Mouse (Mus musculus) stomach, embryonic 15.5 days (tissue): ENCODE measurements at regions not wholly inside any gene's neighbourhood (a gene's known extent, or its start where the extent isn't known, plus 50 kb on each side); places are given as distances from the start of the nearest gene placed in this dataset.
"Not testable (repeated sequence)": the region's sequence is repeated elsewhere in the genome, so short reads cannot be mapped to it uniquely, and the experiment has no call there.

Experiments used
- ATAC-seq: fragments of 200-750 bp; cut with Nextera tagmentation; 2 replicates; pipeline ENCODE4 v1.8.0; 2017; ENCODE audit warnings: low read depth, moderate number of reproducible peaks, moderate TSS enrichment; ENCODE audit not compliant: insufficient read depth, low FRiP score
- H3K27ac ChIP-seq: fragments of 300-500 bp; sonication (generic); 2 replicates; pipeline ENCODE4 v1.5.1; 2015; ENCODE audit warnings: mild to moderate bottlenecking, inconsistent platforms
- H3K27me3 ChIP-seq: fragments of 300-500 bp; sonication (generic); replicated peaks from 2 replicates; pipeline ENCODE4 v1.6.1; 2015; ENCODE audit warnings: inconsistent platforms
- H3K36me3 ChIP-seq: fragments of 300-500 bp; sonication (generic); 2 replicates; pipeline ENCODE4 v1.6.1; 2015; ENCODE audit warnings: inconsistent platforms
- H3K4me1 ChIP-seq: fragments of 300-500 bp; sonication (generic); 2 replicates; pipeline ENCODE4 v1.6.1; 2015; ENCODE audit warnings: inconsistent platforms
- H3K4me2 ChIP-seq: fragments of 300-500 bp; sonication (generic); 2 replicates; pipeline ENCODE4 v1.6.1; 2015; ENCODE audit warnings: mild to moderate bottlenecking, inconsistent platforms
- H3K4me3 ChIP-seq: fragments of 300-500 bp; sonication (generic); replicated peaks from 2 replicates; pipeline ENCODE4 v1.5.1; 2015; ENCODE audit warnings: inconsistent platforms
- H3K9ac ChIP-seq: fragments of 300-500 bp; sonication (generic); 2 replicates; pipeline ENCODE4 v1.6.1; 2015; ENCODE audit warnings: inconsistent platforms
- H3K9me3 ChIP-seq: fragments of 300-500 bp; sonication (generic); 2 replicates; pipeline ENCODE4 v1.6.1; 2016; ENCODE audit warnings: inconsistent platforms
- WGBS: fragments of 180-500 bp; shearing (Covaris S2); methylation state at CpG from one replicate; pipeline ENCODE4 v1.1.7; 2015; 5-methylcytosine and 5-hydroxymethylcytosine counted together

DNA sequence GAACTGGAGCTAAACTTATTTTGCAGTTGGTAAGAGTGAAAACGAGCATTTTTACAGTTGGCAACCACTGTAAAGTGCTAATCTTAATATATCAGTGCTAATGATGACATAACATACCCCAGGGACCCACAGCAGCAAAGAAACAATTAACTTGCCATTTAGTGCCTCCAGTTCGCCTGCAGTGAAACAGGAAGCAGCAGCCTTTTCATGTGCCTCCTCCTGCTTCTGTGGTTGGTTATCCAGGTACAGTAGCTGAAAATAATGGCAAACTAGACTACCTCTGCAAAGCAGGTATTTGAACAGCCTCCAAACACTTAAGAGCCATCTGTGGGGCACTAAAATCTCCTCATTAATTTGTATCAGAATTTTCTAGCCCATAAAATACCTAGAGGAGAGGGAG, 584.8 kb upstream of the Pfkp start:
- Histone ChIP-seq H3K4me3 (no peak overlapping the region), H3K9me3 (no peaks in the 10 kb centered on the region), H3K4me1 (no peaks in the 10 kb centered on the region), H3K9ac (no peak overlapping the region), H3K4me2 (no peak overlapping the region), H3K27ac (no peak overlapping the region), H3K36me3 (no peaks in the 10 kb centered on the region), H3K27me3 (no peaks in the 10 kb centered on the region)
- 40% methylated on average over 2 of the region's 2 CpGs for WGBS
- ATAC-seq = no peak

DNA sequence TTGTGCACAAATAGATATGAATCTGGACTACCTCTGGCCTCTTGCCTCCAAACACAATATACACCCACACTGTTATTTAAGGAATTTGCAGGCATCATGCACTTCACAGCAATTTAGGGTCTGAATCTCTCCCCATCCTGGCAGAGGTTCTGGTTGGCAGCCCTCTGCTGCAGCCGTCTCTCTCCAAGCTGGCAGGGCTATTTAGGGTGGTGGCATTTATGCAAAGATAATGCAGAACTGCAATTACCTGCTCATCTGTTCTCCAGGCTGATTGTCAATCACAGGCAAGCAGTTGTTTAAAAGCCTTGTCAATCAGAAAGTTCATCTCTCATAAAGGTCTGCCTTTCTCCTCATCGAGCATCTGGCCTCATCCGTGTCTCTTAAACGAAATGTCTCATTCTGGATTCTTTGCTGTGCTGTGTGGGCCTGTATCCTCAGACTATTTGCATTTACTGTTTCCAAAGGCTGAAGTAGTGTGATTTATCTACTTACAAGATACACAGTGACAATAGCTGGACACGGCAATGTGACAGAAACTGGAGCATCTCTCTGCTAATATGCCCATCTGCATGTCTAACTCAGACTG, 558.1 kb upstream of the Pfkp start:
- H3K27me3 ChIP-seq = no peaks in the 10 kb centered on the region
- no peaks in the 10 kb centered on the region for H3K4me1 ChIP-seq
- 76% methylated on average over 5 of the region's 5 CpGs for WGBS
- H3K27ac ChIP-seq = no peak overlapping the region
- no peak overlapping the region for H3K9ac ChIP-seq
- H3K36me3 ChIP-seq = no peaks in the 10 kb centered on the region
- H3K4me3 ChIP-seq = no peak overlapping the region
- ATAC-seq = no peak
- no peaks in the 10 kb centered on the region for H3K9me3 ChIP-seq
- no peak overlapping the region for H3K4me2 ChIP-seq

DNA sequence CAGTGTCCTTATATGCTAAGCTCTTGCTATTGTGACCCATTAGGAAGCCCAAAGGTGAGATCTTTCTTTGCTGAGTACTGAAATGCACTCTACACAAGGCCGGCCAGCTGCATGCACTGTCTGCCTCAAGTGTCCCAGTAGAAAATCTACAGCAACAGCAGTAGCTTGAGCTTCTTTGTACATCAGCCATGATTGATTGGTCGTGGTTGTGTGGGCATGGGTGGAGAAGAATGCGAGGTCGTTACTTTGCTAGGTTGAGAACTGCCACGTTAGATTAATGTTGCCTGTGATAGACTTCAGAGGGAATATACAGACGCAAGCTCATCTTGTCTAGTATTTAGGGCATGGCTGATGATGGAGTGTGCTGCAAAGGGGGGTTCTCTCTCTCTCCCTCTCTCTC, 547.4 kb upstream of the Pfkp start:
- Histone ChIP-seq H3K4me2 (no peak overlapping the region), H3K36me3 (no peaks in the 10 kb centered on the region), H3K27me3 (no peaks in the 10 kb centered on the region), H3K9me3 (no peaks in the 10 kb centered on the region), H3K27ac (no peak overlapping the region), H3K9ac (no peak overlapping the region), H3K4me3 (no peak overlapping the region), H3K4me1 (no peaks in the 10 kb centered on the region)
- 41% methylated on average over 6 of the region's 6 CpGs for WGBS
- no peak for ATAC-seq

DNA sequence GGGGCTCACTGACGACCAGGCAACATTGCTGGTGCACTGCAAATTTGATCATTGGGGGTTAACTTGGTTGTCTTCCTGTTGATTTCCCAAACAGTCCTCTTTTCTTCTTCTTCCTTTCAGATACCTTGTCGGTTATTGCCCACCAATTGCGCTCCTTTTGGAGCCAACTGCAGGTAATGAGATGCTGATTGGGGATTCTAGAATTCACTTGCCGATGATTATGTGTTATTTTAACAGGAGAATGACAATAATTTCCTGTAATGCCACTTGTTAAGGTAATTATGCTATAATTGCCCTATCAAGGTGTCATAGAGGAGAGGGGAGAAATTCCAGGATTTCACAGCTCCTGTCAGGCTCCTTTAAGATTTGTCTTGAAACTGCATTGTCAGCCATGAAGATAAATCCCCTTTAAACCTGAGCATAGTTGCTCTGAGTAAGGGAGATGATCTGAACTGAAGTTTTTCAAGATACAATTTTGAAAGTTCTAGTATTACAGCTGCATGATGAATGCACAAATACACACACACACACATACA, 533.7 kb upstream of the Pfkp start:
- H3K27me3 ChIP-seq = no peaks in the 10 kb centered on the region
- H3K36me3 ChIP-seq = no peaks in the 10 kb centered on the region
- H3K4me2 ChIP-seq = no peak overlapping the region
- no peak overlapping the region for H3K9ac ChIP-seq
- ATAC-seq = no peak
- WGBS = 79% methylated on average over 4 of the region's 4 CpGs
- H3K9me3 ChIP-seq = no peaks in the 10 kb centered on the region
- no peaks in the 10 kb centered on the region for H3K4me1 ChIP-seq
- no peak overlapping the region for H3K4me3 ChIP-seq
- H3K27ac ChIP-seq = no peak overlapping the region

DNA sequence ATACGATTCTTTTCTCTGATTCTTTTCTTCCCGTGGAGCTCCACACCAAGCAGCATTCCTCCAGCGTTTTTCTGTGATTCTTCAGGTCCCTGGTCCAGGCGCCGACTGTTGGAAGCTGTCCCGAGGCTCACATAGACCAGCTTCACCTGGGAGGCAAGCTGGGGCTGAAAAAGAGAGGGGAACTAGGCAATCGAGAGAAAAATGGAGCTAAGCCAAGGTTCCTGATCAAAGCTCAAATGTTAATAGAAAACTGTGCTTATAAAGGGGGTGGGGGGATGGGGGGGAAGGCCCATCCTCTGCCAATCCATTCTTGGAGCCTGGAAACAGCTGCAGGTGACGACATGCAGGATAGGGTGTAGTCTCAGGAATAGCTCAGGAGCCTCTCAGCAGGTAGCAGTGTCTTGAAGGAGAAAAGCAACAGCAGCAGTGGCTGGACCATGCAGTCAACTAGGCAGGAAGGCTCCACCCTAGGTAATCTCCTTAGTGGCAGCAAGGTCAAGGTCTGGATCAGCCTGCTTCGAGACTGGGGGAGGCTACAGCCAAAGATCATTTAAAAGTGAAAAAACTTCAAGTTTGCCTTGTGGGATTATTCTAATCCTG, 527.1 kb upstream of the Pfkp start:
- Histone ChIP-seq H3K36me3 (no peaks in the 10 kb centered on the region), H3K9me3 (no peaks in the 10 kb centered on the region), H3K4me2 (no peak overlapping the region), H3K27ac (no peak overlapping the region), H3K27me3 (no peaks in the 10 kb centered on the region), H3K9ac (no peak overlapping the region), H3K4me3 (no peak overlapping the region), H3K4me1 (no peaks in the 10 kb centered on the region)
- ATAC-seq = no peak
- WGBS = 59% methylated on average over 9 of the region's 9 CpGs

DNA sequence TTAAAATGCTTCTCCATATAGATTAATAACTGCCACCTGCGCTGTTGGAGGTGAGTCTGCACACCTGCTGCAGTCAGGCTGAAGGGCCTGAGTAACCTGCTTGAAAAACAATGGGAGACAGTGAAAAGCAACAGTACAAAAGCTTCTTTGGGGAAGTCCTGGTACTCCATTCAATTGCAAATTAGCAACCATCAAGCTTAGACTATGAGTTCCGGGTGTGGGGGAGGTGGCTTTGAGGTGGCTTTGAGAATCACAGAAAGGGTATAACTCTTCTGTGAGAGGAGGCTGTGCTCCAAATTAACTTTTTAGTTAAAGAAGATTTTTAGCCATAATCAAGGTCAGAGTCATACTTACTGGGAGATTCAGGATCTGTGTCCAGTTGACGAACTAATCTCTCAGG, 521.5 kb upstream of the Pfkp start:
- H3K9me3 ChIP-seq, H3K9ac ChIP-seq, H3K36me3 ChIP-seq, ATAC-seq, H3K27me3 ChIP-seq, H3K4me3 ChIP-seq, H3K4me2 ChIP-seq, H3K4me1 ChIP-seq, H3K27ac ChIP-seq: not testable (repeated sequence)
- WGBS = 91% methylated on average over 3 of the region's 3 CpGs

DNA sequence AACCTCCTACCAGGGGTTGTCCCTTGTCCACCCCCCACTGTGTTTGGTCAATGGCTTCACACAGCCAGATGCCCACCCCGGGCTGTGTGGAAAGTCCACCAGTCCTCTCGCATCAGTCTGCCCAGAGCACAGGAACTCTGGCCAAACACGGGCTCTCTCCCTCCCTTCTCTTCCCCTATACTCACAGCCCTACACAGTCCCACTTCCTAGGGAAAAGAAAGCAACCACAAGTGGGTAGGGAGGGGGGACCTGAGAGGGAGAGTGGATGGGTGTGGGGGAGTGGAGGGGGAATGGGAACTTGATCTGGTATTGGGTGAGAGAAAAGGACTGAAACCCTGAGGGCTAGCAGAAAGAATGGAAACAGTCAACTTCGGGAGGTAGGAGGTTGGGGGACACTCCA, 497.8 kb upstream of the Pfkp start:
- H3K9me3 ChIP-seq = no peaks in the 10 kb centered on the region
- H3K4me2 ChIP-seq = no peak overlapping the region
- H3K4me3 ChIP-seq = no peak overlapping the region
- no peaks in the 10 kb centered on the region for H3K36me3 ChIP-seq
- no peak for ATAC-seq
- WGBS = 72% methylated on average over 4 of the region's 4 CpGs
- no peak overlapping the region for H3K27ac ChIP-seq
- no peaks in the 10 kb centered on the region for H3K4me1 ChIP-seq
- no peak overlapping the region for H3K9ac ChIP-seq
- no peaks in the 10 kb centered on the region for H3K27me3 ChIP-seq

DNA sequence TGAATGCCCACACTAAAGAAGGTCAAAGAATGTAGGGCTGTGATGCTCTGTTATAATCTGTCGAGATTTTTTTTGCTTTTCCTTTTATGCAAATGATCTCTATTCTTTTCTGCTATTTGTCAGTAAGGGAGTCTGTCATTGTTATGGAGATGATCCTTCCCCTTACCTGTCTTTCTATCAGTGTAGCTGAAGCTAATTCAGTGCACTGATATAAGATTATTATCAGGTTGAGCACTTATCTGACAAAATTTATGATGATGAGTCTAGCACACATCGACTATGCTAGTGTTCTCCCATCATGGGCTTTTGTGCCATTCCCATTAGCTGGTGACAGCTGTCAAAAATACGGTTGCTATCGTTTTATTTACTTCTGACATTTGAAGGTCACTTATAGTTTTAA, 462.0 kb upstream of the Pfkp start:
- no peak for ATAC-seq
- no peaks in the 10 kb centered on the region for H3K4me1 ChIP-seq
- WGBS = 77% methylated on average over 4 of the region's 4 CpGs

DNA sequence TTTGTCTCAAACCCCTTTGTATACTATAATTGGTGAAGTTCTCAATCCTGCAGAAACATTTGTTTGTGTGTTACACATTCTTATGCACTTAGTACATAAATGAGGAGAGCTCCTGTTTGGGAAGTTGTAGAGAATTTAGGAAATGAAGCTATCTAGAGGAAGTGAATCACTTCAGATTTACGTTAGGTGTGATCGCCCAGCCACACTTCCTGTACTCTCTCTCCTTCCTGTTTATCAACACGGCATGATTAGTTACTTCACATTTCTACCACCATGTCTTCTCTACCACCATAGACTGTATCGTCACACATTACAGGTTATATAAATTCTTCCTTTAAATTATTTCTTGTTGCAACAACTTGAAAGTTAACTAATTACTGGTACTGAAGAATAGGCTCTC, 454.7 kb upstream of the Pfkp start:
- H3K27ac ChIP-seq = no peak overlapping the region
- no peaks in the 10 kb centered on the region for H3K27me3 ChIP-seq
- H3K36me3 ChIP-seq = no peaks in the 10 kb centered on the region
- no peak for ATAC-seq
- no peaks in the 10 kb centered on the region for H3K9me3 ChIP-seq
- 66% methylated on average over 4 of the region's 4 CpGs for WGBS
- no peak overlapping the region for H3K4me2 ChIP-seq
- no peak overlapping the region for H3K9ac ChIP-seq
- no peaks in the 10 kb centered on the region for H3K4me1 ChIP-seq
- H3K4me3 ChIP-seq = no peak overlapping the region

More for the DNA sequence above, 462.0 kb upstream of the Pfkp start:
- H3K27me3 ChIP-seq = no peaks in the 10 kb centered on the region
- H3K27ac ChIP-seq = no peak overlapping the region
- H3K9ac ChIP-seq = no peak overlapping the region
- no peak overlapping the region for H3K4me3 ChIP-seq
- no peaks in the 10 kb centered on the region for H3K9me3 ChIP-seq
- no peak overlapping the region for H3K4me2 ChIP-seq
- H3K36me3 ChIP-seq = no peaks in the 10 kb centered on the region

DNA sequence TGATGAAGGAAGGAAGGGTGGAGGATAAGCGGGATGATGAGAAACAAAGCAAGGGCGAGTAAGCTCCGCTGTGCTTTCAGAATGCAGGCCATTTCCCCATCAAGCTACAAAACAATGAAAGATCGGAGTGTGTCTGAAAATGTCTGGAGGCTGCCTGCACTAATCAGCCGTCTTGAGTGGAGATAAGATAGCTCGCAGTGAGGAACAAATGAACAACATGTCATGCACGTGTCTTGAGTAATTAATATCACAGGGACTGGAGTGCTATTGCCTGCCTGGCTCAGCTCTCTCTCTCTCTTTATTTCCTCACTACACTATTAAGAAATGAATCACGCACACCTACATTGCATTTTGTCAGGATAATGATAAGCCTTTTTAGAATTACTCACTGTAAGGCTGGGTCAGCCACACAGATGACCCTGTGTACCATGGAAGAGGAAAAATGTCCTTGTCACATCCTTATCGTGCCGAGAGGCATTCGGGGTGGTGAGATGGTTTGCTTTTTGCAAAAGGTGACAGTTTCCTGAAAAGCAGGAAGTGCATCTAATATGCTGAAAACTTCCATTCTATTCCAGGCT, 444.6 kb upstream of the Pfkp start:
- Histone ChIP-seq H3K4me3 (no peak overlapping the region), H3K9ac (no peak overlapping the region), H3K27me3 (no peaks in the 10 kb centered on the region), H3K9me3 (no peaks in the 10 kb centered on the region), H3K27ac (no peak overlapping the region), H3K4me2 (no peak overlapping the region), H3K4me1 (no peaks in the 10 kb centered on the region), H3K36me3 (no peaks in the 10 kb centered on the region)
- peak; percentile 60; the same call in 1 of the 2 replicates for ATAC-seq
- 41% methylated on average over 11 of the region's 11 CpGs for WGBS

DNA sequence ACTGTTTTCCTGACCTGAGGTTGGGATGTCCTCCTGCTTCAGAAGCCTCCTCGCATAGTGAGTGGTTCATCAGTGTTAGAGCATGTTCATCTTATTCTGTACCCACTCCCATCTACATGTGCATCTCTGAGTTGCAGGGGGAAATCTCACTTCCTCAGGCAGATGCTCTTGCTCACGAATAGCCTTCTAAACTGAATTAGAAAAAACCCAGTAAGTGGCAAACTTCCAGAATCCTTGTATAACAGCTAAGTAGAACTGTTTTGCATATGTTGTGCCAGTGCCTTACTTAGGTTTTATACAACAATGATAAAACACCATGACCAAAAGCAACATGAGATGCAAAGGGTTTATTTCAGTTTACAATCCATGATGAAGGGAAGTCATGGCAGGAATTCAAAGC, 442.3 kb upstream of the Pfkp start:
- no peak overlapping the region for H3K4me3 ChIP-seq
- WGBS = 86% methylated on average over 2 of the region's 2 CpGs
- ATAC-seq = no peak

DNA sequence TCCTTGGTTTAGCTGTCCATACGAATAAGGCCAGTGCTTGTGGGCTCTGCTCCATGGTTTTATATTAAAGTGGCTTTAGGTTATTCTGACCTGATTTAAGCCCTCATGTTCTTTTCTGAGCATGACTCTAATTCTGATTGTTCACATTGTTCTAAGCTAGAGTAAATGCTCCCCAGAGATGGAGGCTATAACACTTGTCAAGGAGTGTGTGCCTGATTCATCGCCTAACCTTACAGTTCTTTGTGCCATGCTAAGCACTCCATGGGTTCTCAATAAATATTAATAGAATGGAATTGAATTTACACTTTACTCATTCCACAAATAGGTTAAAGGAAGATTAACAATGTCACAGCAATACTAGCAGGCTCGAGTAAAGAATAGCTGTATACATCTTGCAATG, 417.6 kb upstream of the Pfkp start:
- Histone ChIP-seq H3K36me3 (no peaks in the 10 kb centered on the region), H3K4me2 (no peak overlapping the region), H3K4me1 (no peaks in the 10 kb centered on the region), H3K27me3 (no peaks in the 10 kb centered on the region), H3K9me3 (no peaks in the 10 kb centered on the region), H3K9ac (no peak overlapping the region), H3K27ac (no peak overlapping the region), H3K4me3 (no peak overlapping the region)
- 81% methylated on average over 3 of the region's 3 CpGs for WGBS
- no peak for ATAC-seq

More for the DNA sequence above, 442.3 kb upstream of the Pfkp start:
- Histone ChIP-seq H3K27ac (no peak overlapping the region), H3K4me1 (no peaks in the 10 kb centered on the region), H3K9me3 (no peaks in the 10 kb centered on the region), H3K36me3 (no peaks in the 10 kb centered on the region), H3K27me3 (no peaks in the 10 kb centered on the region), H3K4me2 (no peak overlapping the region), H3K9ac (no peak overlapping the region)
